Mouse (Mus musculus) urinary bladder, postnatal 4 days (tissue): ENCODE data around the gene Vmn1r84.

Experiments
- DNase-seq, 2 experiments: peaks; one replicate each; pipeline ENCODE4 v3.0.0; 2021 to 2022; ENCODE audit warnings: low spot score in 2 of 2

Gene Vmn1r84

DNA sequence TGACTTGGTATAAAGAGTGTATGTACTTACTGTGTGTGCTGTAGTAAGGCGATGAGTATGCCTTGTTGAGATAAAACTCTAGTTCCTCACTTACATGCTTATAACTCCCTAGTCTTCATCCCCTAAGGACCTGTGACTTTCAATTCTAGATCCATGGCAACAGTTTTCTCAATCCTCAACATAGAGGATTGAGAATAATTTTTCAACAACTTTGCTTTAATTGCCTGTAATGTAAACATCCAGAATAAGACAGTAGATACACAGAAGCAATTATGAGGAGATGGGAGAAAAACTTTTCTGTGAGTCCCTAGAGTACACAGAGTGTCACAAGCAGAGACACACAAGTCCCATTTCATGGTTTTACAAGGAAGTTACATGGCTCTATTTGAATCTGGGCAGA, at the start of gene Vmn1r84:
Gene Vmn1r84, minus strand, starts transcription at position 101 of the 400 bp plus-strand sequence.
- DNase-seq = no peak

DNA sequence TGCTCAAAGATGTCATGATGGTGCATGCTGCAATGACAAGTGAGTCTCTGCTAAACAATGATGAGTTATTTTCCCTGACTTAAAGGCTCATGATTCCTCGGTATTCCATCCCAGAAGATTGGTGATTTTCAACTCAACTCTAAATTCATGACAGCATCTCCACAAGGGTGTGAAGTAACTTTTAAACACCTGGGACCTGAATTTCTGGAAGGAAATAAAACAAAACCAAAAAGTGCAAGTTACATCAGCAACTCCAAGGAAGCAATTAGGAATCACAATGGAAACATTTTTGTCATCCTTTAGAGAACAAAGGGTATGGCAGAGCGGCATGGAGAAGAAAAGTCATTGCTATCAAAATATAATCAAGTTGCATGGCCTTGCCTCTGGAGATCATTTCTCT, 39.7 kb downstream of the Vmn1r84 start, which contains the start of gene Vmn1r83:
Gene Vmn1r83, minus strand, starts transcription at position 101 of the 400 bp plus-strand sequence.
- DNase-seq = no peak
